Mouse (Mus musculus) mesoderm, embryonic 11.5 days (tissue): ENCODE results near the gene Sclt1.
"Not testable (repeated sequence)": the region's sequence is repeated elsewhere in the genome, so short reads cannot be mapped to it uniquely, and the experiment has no call there.

ENCODE experiments used
- DNase-seq: peaks from one replicate; pipeline ENCODE4 v3.0.0-alpha.2; 2012; ENCODE audit warnings: low read depth, low spot score

Sclt1 gene

DNA sequence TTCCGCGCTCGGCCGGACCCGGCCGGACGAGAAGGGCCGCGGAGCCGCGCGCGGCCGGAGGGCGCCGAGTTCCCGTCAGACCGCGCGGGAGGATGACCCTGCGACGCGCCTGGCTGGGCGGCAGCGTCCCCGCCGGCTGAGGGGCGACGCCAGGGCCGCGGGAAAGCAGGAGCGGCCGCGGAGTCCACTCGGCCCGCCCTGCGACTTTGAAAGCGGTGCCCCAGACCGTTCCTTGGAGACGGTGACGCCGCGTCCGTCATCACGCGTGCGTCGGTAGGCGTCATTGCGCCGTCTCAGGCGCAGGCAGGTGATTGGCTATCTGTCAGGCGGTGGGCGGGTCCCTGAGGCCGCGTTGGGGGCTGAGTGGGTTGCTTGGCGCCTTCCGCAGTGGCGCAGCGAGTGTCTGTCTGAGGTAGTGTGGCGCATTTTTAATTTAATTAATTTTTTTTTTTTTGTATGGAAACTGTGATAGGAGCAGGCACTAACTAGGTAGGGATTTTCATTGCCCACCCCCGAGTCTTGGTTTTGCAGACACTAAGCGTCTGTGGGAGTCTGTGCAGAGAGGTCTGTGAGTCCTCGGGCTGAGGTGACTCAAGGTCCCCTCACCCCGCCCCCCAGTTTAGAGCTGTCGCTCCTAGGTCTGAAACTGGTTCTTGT, at the start of gene Sclt1, which contains the start of gene D3Ertd751e:
Gene Sclt1, minus strand, starts transcription at position 237 of the 657 bp plus-strand sequence.
Gene D3Ertd751e, plus strand, starts transcription at position 334 of the 657 bp plus-strand sequence.
- peak; percentile 98 for DNase-seq

- DNase-seq, result no peak
Measured at GRCm38 (mm10) chr3:41762091-41762490, 19.8 kb upstream of the Sclt1 start.

- DNase-seq, result no peak
Measured at GRCm38 (mm10) chr3:41754556-41754955, 12.2 kb upstream of the Sclt1 start.

DNA sequence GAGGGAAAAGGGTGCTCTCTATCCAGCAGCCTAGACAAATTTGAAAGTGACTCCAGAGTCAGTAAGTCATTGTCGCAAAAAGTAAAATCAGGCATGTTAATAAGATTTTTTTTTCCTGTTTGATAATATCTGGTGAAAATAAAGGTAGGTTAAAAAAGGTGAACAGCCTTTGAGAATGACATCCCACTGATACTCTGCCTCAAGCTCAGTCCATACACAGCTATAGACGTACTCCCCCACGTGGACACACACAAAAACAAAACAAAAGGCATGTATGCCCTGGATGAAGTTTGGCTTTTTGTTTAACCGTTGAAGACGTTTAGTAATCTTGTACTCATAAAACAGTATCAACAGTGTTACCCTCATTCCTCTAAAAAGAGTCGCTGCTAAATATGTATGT, 1.1 kb upstream of the Sclt1 start:
- DNase-seq, result no peak

DNA sequence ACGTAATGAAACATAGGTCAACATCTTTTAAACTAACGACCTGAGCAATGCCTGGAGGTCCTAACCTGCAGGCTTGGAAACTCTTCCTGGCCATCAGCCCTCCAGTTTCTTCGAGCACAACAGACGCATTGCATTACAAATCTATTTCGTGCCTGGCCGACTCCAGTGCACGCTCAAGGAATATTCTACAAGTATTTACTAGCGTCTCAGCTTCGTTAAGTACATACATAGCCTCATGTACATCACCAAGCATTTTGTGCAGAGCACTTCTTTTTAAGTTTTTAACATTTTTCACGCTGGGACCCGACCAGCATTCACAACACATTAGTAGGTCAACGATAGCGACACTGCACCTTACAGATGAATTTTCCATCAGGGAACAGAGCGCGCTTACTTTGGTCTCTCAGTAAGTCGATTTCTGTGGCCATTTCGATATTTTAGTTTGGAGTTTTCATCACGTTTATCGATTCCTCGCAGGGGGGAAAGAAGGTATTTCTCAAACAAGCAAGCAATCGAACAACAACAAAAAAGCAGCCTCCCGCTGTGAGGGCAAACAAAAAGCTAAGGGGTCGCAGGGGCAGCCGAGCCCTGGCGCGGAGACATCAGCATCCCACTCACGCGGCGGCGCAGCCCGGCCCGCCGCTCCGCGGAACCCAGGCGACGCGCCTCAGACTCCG, 575 bp downstream of the Sclt1 start:
- DNase-seq, result no peak

DNA sequence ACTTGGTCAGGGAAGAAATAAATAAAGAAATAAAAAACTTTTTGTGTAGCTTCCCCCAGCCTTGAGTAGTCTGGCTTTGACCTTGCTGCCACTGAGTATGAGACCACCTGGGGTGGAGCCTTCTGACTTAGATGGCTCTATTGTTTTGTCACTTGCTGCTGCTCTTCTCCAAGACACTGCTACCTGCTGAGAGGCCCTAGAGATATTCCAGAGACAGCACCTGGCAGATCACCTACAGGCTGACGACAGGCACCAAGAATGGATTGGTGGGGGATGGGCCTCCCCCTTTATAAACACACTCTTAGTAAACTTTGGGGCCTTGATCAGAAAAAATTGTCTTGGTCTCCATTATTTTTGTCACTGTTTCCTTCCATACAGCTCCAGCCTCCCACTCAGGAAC, 46.6 kb downstream of the Sclt1 start:
- no peak for DNase-seq

- DNase-seq, result no peak
Measured at GRCm38 (mm10) chr3:41692440-41693142, 49.7 kb downstream of the Sclt1 start.

- not testable (repeated sequence) for DNase-seq
Measured at GRCm38 (mm10) chr3:41690114-41690640, 52.1 kb downstream of the Sclt1 start.

DNA sequence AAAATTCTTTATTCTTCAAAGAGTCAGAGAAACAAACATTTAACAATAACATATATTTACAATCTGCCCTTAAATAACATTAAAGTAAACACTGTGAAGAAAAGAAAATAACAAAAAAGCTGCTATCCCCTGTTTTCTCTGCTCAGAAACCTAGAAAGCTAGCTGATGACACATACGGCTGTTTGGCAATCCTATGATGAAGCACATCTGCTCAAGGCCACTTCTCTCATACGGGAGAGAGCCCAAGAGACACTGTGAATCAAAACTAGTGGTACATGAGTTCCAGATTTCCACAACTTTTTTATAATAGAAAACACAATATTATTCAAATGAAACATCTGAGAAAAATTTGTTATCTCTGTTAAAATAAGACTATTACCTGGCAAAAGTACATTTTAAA, 55.9 kb downstream of the Sclt1 start:
- no peak for DNase-seq

DNA sequence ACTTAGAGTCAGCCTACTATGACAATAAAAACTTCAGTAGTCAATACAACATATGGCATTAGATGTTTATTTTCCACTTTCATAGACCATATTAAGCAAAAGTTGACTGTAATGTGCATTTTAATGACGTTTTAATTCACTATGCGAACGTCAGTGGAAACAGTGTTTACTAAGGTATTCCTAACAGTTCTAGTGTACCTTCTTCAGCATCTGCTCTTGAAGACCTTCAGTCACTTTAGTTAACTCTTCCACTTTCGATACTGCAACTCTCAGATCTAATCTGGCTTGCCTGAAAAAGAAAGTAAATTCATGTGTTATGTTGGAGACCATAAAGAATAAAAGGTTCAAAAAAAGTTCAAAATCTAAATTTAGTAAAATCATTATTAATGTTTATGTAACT, 60.2 kb downstream of the Sclt1 start:
- DNase-seq, result no peak

DNA sequence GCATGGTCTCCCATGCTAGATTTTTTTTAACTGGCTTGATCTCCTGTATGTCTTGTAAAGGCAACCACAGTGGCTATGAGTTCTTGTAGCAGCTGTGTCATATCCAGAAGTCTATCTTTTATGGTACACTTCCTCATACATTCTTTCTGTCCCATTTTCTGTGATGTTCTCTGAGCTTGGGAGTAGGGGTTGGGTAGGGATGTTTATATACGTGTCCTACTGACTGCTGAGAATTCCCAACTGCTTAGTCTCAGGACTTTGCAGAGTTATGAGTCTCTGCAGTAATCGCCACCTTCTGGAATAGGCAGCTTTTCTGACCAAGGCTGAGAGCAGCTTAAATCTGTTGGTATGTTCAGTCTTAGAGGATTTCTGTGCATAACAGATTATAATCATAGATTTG, 65.7 kb downstream of the Sclt1 start:
- DNase-seq, result no peak

GRCm38 (mm10) chr3:41674778-41675177, 67.5 kb downstream of the Sclt1 start:
- DNase-seq, result no peak

GRCm38 (mm10) chr3:41655642-41656041, 86.7 kb downstream of the Sclt1 start:
- no peak for DNase-seq

- DNase-seq, result no peak
Measured at GRCm38 (mm10) chr3:41620971-41621370, 121.3 kb downstream of the Sclt1 start.

DNA sequence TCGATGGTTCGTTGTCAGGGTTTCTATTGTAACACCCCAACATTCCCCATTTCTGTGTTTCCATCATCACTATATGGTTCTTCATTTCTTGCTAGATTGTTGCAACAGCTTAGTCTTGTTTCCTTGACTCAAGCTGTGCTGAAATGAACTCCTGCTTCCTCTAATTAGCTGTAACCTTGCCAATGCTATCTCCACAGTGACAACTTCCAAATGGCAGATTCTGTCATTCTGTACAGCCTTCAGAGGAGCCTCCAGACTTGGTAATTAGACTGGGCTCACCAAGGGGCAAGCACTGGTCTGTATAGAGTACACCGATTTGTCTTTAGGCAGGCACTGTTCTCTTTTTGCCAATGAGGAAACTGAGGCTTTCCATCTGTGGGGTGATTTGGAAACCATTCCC, 123.8 kb downstream of the Sclt1 start:
- no peak for DNase-seq

DNA sequence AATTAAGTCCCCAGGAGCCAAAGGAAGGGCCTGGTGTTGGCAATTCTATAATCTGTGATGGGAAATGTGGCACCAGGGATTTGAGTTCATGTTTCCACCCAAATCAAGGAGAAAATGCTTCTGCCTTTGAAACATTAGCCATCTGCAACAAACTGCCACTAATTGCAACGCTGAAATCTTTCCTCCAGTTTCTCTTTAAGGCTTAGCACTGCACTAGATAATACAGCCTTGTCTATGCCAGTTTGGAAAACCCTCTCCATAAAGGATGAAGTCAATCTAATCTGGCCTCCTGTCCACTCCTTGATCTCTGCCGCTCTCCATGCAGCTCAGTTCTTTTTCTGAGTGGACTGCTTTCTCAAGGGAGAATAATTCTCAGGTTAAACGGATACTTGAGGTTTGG, 124.3 kb downstream of the Sclt1 start:
- DNase-seq, result no peak

- DNase-seq, result no peak
Measured at GRCm38 (mm10) chr3:41614230-41614985, 127.9 kb downstream of the Sclt1 start.

DNA sequence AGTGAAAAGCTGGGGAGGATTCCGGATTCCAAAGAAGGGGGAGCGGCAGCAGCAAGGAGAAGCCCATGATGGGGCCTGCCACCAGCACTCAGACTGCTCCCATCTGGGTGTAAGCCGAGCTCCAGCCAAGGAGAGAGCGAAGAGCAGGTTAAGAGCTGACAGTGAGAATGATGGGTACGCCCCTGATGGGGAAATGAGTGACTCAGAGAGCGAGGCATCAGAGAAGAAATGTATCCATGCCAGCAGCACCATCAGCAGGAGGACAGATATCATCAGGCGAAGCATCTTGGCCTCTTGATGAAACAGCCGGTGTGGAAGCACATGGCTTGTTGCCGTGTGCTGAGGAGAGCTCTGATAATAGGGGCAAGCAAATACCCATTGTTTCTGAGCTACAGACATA, 128.6 kb downstream of the Sclt1 start:
- DNase-seq, result no peak

GRCm38 (mm10) chr3:41612211-41612610, 130.1 kb downstream of the Sclt1 start:
- DNase-seq, result no peak

DNA sequence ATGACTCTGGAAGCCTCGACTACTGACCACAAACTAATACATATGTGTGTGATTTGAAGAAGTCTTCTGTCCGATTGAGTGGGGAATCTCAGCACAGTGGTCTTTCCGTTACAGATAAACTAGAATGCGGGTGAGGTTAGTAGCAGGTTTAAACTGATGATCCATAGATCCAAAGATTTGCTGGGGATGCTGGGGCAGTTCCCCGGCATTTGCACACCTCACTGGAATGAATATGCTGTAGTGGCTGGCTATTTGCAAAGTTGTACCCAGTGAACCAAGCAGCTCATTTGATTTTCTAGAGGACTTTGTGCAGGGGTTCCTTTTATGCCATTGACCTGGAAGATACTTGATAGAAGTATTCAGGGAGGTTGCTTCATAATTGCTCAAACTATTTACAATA, 133.2 kb downstream of the Sclt1 start:
- no peak for DNase-seq

DNA sequence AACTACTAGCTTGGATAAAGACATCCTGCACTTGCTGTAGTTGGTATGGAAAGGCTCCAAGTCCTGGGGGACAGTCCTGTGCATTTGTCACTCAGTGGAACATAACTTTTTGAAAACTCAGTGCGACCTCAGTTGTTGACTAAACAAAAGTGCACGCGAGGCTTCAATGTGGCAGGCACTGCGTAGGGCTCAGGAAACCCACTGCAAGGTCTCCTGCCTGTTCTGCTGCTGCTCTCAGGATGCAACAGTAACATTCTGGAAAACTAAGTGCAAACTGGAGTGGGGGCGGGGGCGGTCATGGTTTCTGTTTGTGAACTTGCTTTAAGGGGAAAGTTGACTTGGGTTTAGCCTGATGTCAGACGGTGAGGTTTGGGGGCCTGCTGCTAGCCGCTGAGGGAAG, 134.8 kb downstream of the Sclt1 start:
- DNase-seq, result no peak

- DNase-seq, result no peak
Measured at GRCm38 (mm10) chr3:41607050-41607449, 135.3 kb downstream of the Sclt1 start.
